Mouse (Mus musculus) limb, embryonic 10.5 days (tissue): ENCODE results near the gene Ankrd35. TPM values are rescaled to one million over a fixed set of nuclear protein-coding genes. Genes with fewer than 3 reads are reported as not detected.

Experiments
- DNase-seq: peaks from one replicate; pipeline ENCODE4 v3.0.0-alpha.2; 2017; ENCODE audit warnings: low spot score
- H3K27ac ChIP-seq: fragments of 300-500 bp; sonication (generic); 2 replicates; pipeline ENCODE4 v1.5.1; 2016; ENCODE audit warnings: mild to moderate bottlenecking
- H3K27me3 ChIP-seq: fragments of 300-500 bp; sonication (generic); 2 replicates; pipeline ENCODE4 v1.6.1; 2016; ENCODE audit warnings: low read depth, mild to moderate bottlenecking; ENCODE audit not compliant: poor library complexity, severe bottlenecking
- H3K36me3 ChIP-seq: fragments of 300-500 bp; sonication (generic); 2 replicates; pipeline ENCODE4 v1.6.1; 2016; ENCODE audit warnings: mild to moderate bottlenecking, moderate library complexity
- H3K4me1 ChIP-seq: fragments of 300-500 bp; sonication (generic); 2 replicates; pipeline ENCODE4 v1.6.1; 2016
- H3K4me3 ChIP-seq: fragments of 300-500 bp; sonication (generic); 2 replicates; pipeline ENCODE4 v1.5.1; 2016; ENCODE audit warnings: mild to moderate bottlenecking, moderate library complexity
- H3K9me3 ChIP-seq: fragments of 300-500 bp; sonication (generic); replicated peaks from 2 replicates; pipeline ENCODE4 v1.6.1; 2016; ENCODE audit warnings: mild to moderate bottlenecking
- WGBS: fragments of 180-500 bp; shearing (Covaris S2); methylation state at CpG from one replicate; pipeline ENCODE4 v1.1.7; 2016; 5-methylcytosine and 5-hydroxymethylcytosine counted together
- polyA plus RNA-seq: library from polyadenylated mRNA; unstranded; fragments of >200 nt; fragmentation: Nextera tagmentation; extraction: Ambion mirVana; gene quantifications from 2 replicates; pipeline ENCODE4 v1.2.1, GENCODE M21; 2016

Gene Ankrd35
- polyA plus RNA-seq, 1 experiment from 2014 or later: 0.10 TPM

DNA sequence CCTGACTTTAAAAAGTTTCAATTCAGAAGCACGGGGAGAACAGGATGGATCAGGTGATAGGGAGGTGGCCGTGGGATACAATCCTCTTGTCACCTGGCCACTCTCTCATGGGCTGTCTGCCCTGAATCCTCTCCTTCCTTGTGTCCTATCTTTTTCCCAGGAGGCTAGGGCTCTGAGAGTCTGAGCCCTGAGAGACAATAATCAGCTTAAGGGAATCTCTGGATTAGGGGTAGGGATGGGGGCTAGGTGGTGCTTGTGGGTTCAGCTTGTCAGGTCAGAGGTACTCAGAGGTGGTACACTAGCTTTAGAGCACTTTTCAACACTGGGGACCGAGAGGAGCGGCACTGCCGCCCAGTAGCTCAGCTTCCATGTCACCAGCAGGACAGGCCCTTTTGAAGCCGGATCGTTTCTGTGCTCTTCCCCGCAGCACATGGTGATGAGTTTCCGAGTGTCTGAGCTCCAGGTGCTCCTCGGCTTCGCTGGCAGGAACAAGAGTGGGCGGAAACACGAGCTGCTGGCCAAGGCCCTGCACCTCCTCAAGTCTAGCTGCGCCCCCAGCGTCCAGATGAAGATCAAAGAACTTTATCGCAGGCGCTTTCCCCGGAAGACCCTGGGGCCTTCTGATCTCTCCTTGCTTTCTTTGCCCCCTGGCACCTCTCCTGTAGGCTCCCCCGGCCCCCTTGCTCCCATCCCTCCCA is 29.2 kb downstream of the Ankrd35 start:
- no peak for DNase-seq
- peaks cover 35% of the 10 kb centered on the region for H3K4me1 ChIP-seq
- no peaks in the 10 kb centered on the region for H3K27me3 ChIP-seq
- WGBS: 24% methylated on average over 19 of the region's 19 CpGs
- no peak overlapping the region for H3K27ac ChIP-seq
- no peak overlapping the region for H3K4me3 ChIP-seq
- peaks cover 48% of the 10 kb centered on the region for H3K36me3 ChIP-seq
- no peaks in the 10 kb centered on the region for H3K9me3 ChIP-seq

GRCm38 (mm10) chr3:96700376-96700775 is 30.4 kb downstream of the Ankrd35 start:
- H3K27me3 ChIP-seq: no peaks in the 10 kb centered on the region
- peaks cover 61% of the 10 kb centered on the region for H3K36me3 ChIP-seq
- no peak overlapping the region for H3K4me3 ChIP-seq
- H3K27ac ChIP-seq: no peak overlapping the region
- no peak for DNase-seq
- peaks cover 35% of the 10 kb centered on the region for H3K4me1 ChIP-seq
- no peaks in the 10 kb centered on the region for H3K9me3 ChIP-seq
- 62% methylated on average over 7 of the region's 7 CpGs for WGBS

DNA sequence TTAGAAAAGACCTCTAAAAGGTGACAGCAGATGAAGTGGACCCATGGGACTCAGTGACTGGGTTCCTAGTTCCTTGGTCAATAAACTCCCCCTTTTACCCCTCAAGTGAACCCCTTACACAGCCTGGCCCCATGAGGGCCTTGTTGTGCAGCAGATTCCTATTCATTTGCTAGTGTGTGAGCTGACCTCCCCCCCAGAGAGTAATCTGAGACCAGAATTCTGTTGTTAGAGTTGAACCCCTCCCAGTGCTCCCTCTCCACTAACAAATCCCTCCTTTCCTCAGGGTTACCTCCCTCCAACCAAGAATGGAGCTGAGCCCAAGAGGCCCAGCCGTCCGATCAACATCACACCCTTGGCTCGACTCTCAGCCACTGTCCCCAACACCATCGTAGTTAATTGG is 31.1 kb downstream of the Ankrd35 start:
- H3K27me3 ChIP-seq: no peaks in the 10 kb centered on the region
- 91% methylated on average over 4 of the region's 4 CpGs for WGBS

GRCm38 (mm10) chr3:96704778-96705177 is 34.8 kb downstream of the Ankrd35 start:
- no peak for DNase-seq
- no peaks in the 10 kb centered on the region for H3K9me3 ChIP-seq
- H3K27ac ChIP-seq: no peak overlapping the region
- peaks cover 18% of the 10 kb centered on the region for H3K4me1 ChIP-seq
- peaks cover 71% of the 10 kb centered on the region for H3K36me3 ChIP-seq
- WGBS: 70% methylated on average over 11 of the region's 11 CpGs
- peaks cover 17% of the 10 kb centered on the region for H3K27me3 ChIP-seq
- H3K4me3 ChIP-seq: no peak overlapping the region

More for the DNA sequence above, 31.1 kb downstream of the Ankrd35 start:
- peaks cover 28% of the 10 kb centered on the region for H3K4me1 ChIP-seq
- DNase-seq: no peak
- H3K4me3 ChIP-seq: no peak overlapping the region
- no peak overlapping the region for H3K27ac ChIP-seq
- H3K9me3 ChIP-seq: no peaks in the 10 kb centered on the region
- H3K36me3 ChIP-seq: peaks cover 67% of the 10 kb centered on the region

GRCm38 (mm10) chr3:96706217-96706616 is 36.3 kb downstream of the Ankrd35 start:
- peaks cover 14% of the 10 kb centered on the region for H3K4me1 ChIP-seq
- H3K27me3 ChIP-seq: peaks cover 17% of the 10 kb centered on the region
- WGBS: 94% methylated on average over 11 of the region's 11 CpGs
- H3K36me3 ChIP-seq: peaks cover 71% of the 10 kb centered on the region
- H3K4me3 ChIP-seq: no peak overlapping the region
- no peak overlapping the region for H3K27ac ChIP-seq
- H3K9me3 ChIP-seq: no peaks in the 10 kb centered on the region
- no peak for DNase-seq

GRCm38 (mm10) chr3:96706984-96707383 is 37.1 kb downstream of the Ankrd35 start:
- no peak overlapping the region for H3K4me3 ChIP-seq
- no peaks in the 10 kb centered on the region for H3K9me3 ChIP-seq
- peaks cover 13% of the 10 kb centered on the region for H3K4me1 ChIP-seq
- peaks cover 71% of the 10 kb centered on the region for H3K36me3 ChIP-seq
- WGBS: 72% methylated on average over 7 of the region's 7 CpGs
- H3K27ac ChIP-seq: no peak overlapping the region
- DNase-seq: no peak
- H3K27me3 ChIP-seq: peaks cover 17% of the 10 kb centered on the region

GRCm38 (mm10) chr3:96707903-96708683 is 38.2 kb downstream of the Ankrd35 start, which contains the start of gene Nudt17:
Gene Nudt17, minus strand, starts transcription at chr3:96708562.
- Histone ChIP-seq H3K4me3 (peak within 1 kb of the TSS; percentile 64), H3K27ac (peak within 1 kb of the TSS; percentile 78), H3K27me3 (peaks cover 17% of the 10 kb centered on the region), H3K9me3 (no peaks in the 10 kb centered on the region), H3K36me3 (peaks cover 72% of the 10 kb centered on the region), H3K4me1 (peaks cover 12% of the 10 kb centered on the region)
- DNase-seq: peak; percentile 92
- 5% methylated on average over 42 of the region's 42 CpGs for WGBS

DNA sequence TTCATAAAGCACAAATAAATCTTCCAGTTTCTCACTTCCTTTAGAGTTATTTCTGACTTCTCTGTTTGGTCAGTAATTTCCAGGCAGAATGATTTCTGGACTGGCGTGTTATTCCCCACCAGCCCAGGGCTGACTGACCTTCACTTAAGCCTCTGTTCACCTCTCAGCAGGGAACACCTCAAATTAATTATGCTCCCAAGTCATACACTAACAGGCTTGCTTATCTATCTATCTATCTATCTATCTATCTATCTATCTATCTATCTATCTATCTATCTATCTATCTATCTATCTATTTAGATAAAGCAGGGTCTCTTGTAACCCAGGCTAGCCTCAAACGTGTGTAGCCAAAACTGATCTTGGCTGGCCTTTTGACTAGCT is 38.7 kb downstream of the Ankrd35 start:
- Histone ChIP-seq H3K36me3 (peaks cover 72% of the 10 kb centered on the region), H3K4me1 (peaks cover 12% of the 10 kb centered on the region), H3K27me3 (peaks cover 17% of the 10 kb centered on the region), H3K27ac (no peak overlapping the region), H3K4me3 (peak overlapping the region; percentile 64; the same call in 1 of the 2 replicates), H3K9me3 (no peaks in the 10 kb centered on the region)
- 55% methylated on average over 2 of the region's 2 CpGs for WGBS
- no peak for DNase-seq

- Histone ChIP-seq H3K4me3 (no peak overlapping the region), H3K36me3 (peaks cover 94% of the 10 kb centered on the region), H3K9me3 (no peaks in the 10 kb centered on the region), H3K27ac (no peak overlapping the region), H3K4me1 (no peaks in the 10 kb centered on the region), H3K27me3 (no peaks in the 10 kb centered on the region)
- no peak for DNase-seq
- 90% methylated on average over 5 of the region's 5 CpGs for WGBS
Measured at GRCm38 (mm10) chr3:96714286-96714685, 44.4 kb downstream of the Ankrd35 start.

DNA sequence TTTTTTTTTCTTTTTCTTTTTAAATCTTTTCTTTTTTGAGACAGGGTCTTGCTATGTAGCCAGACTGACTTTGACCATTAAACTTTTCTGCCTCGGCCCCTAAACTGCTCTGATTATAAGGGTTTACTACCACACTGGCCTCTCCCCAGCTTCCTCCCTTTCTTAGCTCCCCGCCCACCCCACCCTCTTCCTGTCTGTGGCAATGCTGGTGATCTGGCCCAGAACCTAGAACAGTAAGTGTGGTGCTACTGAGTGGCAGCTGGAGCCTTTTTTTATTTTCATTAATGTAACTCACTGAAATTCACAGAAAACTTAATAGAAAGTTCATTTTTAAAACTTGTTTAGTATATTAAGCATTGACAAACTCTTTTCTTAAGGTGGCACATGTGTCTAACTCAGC is 45.9 kb downstream of the Ankrd35 start:
- H3K4me1 ChIP-seq: no peaks in the 10 kb centered on the region
- no peaks in the 10 kb centered on the region for H3K27me3 ChIP-seq
- WGBS: 76% methylated on average over 2 of the region's 2 CpGs
- H3K36me3 ChIP-seq: peaks cover 94% of the 10 kb centered on the region
- no peak for DNase-seq
- no peaks in the 10 kb centered on the region for H3K9me3 ChIP-seq
- no peak overlapping the region for H3K27ac ChIP-seq
- H3K4me3 ChIP-seq: no peak overlapping the region

- H3K27me3 ChIP-seq: no peaks in the 10 kb centered on the region
- H3K27ac ChIP-seq: no peak overlapping the region
- DNase-seq: no peak
- H3K4me1 ChIP-seq: no peaks in the 10 kb centered on the region
- H3K36me3 ChIP-seq: peaks cover 94% of the 10 kb centered on the region
- 42% methylated on average over 14 of the region's 14 CpGs for WGBS
- no peak overlapping the region for H3K4me3 ChIP-seq
- H3K9me3 ChIP-seq: no peaks in the 10 kb centered on the region
Measured at GRCm38 (mm10) chr3:96719173-96719572, 49.2 kb downstream of the Ankrd35 start.

DNA sequence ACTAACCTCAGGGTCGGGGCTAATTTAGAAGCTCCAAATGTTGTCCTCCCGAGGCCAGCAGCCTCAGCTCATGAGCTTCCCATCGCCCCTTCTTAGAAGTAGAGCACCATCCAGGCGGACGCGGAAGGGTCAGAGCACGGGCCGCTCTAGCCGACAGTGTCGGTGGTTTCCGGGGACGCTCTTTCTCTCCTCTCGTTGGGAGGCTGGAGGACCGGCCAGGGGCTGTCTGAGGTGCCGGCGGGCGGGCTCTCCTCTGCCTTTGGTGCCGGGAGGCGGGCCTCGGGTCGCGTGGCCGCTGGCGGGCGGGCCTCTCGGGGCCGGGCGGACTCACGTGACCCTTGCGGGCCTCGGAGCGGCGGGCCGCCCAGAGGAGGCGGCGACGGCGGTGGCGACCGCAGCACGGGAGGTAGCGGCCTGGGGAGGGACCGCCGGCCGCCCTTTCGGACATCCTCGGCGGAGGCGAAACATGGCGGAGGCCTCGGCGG is 57.5 kb downstream of the Ankrd35 start, which contains the start of the genes Polr3c and Rnf115:
Polr3c (minus strand) TSS at position 286 of the 485 bp plus-strand sequence.
Rnf115 (plus strand) TSS at position 322 of the 485 bp plus-strand sequence.
- peaks cover 23% of the 10 kb centered on the region for H3K4me1 ChIP-seq
- H3K36me3 ChIP-seq: peaks cover 29% of the 10 kb centered on the region
- under 1% methylated on average over 52 of the region's 52 CpGs for WGBS
- H3K9me3 ChIP-seq: no peaks in the 10 kb centered on the region
- peak within 1 kb of the TSS; percentile 94 for H3K27ac ChIP-seq
- H3K4me3 ChIP-seq: peak within 1 kb of the TSS; percentile 96
- peak; percentile 96 for DNase-seq
- no peaks in the 10 kb centered on the region for H3K27me3 ChIP-seq
